Mouse (Mus musculus) olfactory bulb, adult 2 months (tissue): Measurements from ENCODE around the gene Matn1. TPM values are rescaled to one million over a fixed set of nuclear protein-coding genes. Genes with fewer than 3 reads are reported as not detected.

Experiments
- H3K27ac ChIP-seq: fragments of 200-500 bp; 2 replicates; pipeline ENCODE4 v1.5.1; 2012; ENCODE audit warnings: low read depth, low read length; ENCODE audit not compliant: insufficient read depth
- H3K4me1 ChIP-seq: fragments of 200-500 bp; 2 replicates; pipeline ENCODE4 v1.6.1; 2012; ENCODE audit warnings: low read length; ENCODE audit not compliant: control insufficient read depth, insufficient read depth
- H3K4me3 ChIP-seq: fragments of 200-500 bp; 2 replicates; pipeline ENCODE4 v1.5.1; 2012; ENCODE audit warnings: mild to moderate bottlenecking, low read depth, low read length, moderate library complexity; ENCODE audit not compliant: insufficient read depth
- CTCF ChIP-seq: fragments of 200-500 bp; IDR thresholded peaks from 2 replicates; pipeline ENCODE4 v1.5.1; 2012; ENCODE audit warnings: low read depth, mild to moderate bottlenecking, low read length, moderate library complexity; ENCODE audit not compliant: insufficient read depth
- POLR2A ChIP-seq: fragments of 200-500 bp; IDR thresholded peaks from 2 replicates; pipeline ENCODE4 v1.6.1; 2012; ENCODE audit warnings: mild to moderate bottlenecking, low read depth, low read length, moderate library complexity; ENCODE audit not compliant: insufficient read depth
- WGBS: fragments of 180-500 bp; shearing (Covaris S2); methylation state at CpG from one replicate; pipeline ENCODE4 v1.1.7; 2018; 5-methylcytosine and 5-hydroxymethylcytosine counted together
- polyA plus RNA-seq: library from polyadenylated mRNA; stranded (reverse); fragments of >200 nt; gene quantifications from 2 replicates; pipeline ENCODE4 v1.2.4, GENCODE M21; 2012; ENCODE audit warnings: low replicate concordance; ENCODE audit not compliant: missing spikeins, insufficient read depth, insufficient read length

Matn1 gene
- polyA plus RNA-seq, 1 experiment, result not detected

- Histone ChIP-seq H3K27ac (no peak overlapping the region), H3K4me3 (no peak overlapping the region), H3K4me1 (peaks cover 18% of the 10 kb centered on the region)
- WGBS, result 77% methylated on average over 12 of the region's 12 CpGs
- TF ChIP-seq POLR2A (no peak), CTCF (no peak)
Observed at GRCm38 (mm10) chr4:130915006-130915667, 29.0 kb upstream of the Matn1 start.

- H3K27ac ChIP-seq, result no peak overlapping the region
- no peak overlapping the region for H3K4me3 ChIP-seq
- peaks cover 16% of the 10 kb centered on the region for H3K4me1 ChIP-seq
- 77% methylated on average over 7 of the region's 7 CpGs for WGBS
- TF ChIP-seq CTCF (no peak), POLR2A (no peak)
Observed at GRCm38 (mm10) chr4:130915668-130916035, 28.5 kb upstream of the Matn1 start.

- WGBS, result 90% methylated on average over 7 of the region's 7 CpGs
- Histone ChIP-seq H3K4me1 (peaks cover 22% of the 10 kb centered on the region), H3K27ac (no peak overlapping the region), H3K4me3 (no peak overlapping the region)
- TF ChIP-seq CTCF (no peak), POLR2A (no peak)
Observed at GRCm38 (mm10) chr4:130916639-130917038, 27.5 kb upstream of the Matn1 start.

GRCm38 (mm10) chr4:130917564-130917963 is 26.6 kb upstream of the Matn1 start:
- H3K4me1 ChIP-seq, result peaks cover 24% of the 10 kb centered on the region
- 90% methylated on average over 4 of the region's 4 CpGs for WGBS
- H3K27ac ChIP-seq, result no peak overlapping the region

GRCm38 (mm10) chr4:130918805-130919749 is 25.1 kb upstream of the Matn1 start:
- no peak overlapping the region for H3K27ac ChIP-seq
- H3K4me3 ChIP-seq, result no peak overlapping the region
- peaks cover 24% of the 10 kb centered on the region for H3K4me1 ChIP-seq
- WGBS, result 78% methylated on average over 10 of the region's 10 CpGs
- TF ChIP-seq POLR2A, result no peak
- no peak for TF ChIP-seq CTCF

More at GRCm38 (mm10) chr4:130917564-130917963, 26.6 kb upstream of the Matn1 start:
- TF ChIP-seq POLR2A (no peak), CTCF (no peak)
- H3K4me3 ChIP-seq, result no peak overlapping the region

- Histone ChIP-seq H3K4me3 (no peak overlapping the region), H3K27ac (no peak overlapping the region), H3K4me1 (peaks cover 24% of the 10 kb centered on the region)
- TF ChIP-seq POLR2A (no peak), CTCF (no peak)
- WGBS, result 75% methylated on average over 9 of the region's 9 CpGs
Observed at GRCm38 (mm10) chr4:130919750-130920356, 24.3 kb upstream of the Matn1 start.

- WGBS, result 52% methylated on average over 12 of the region's 12 CpGs
- no peak overlapping the region for H3K4me3 ChIP-seq
- no peak overlapping the region for H3K27ac ChIP-seq
- peaks cover 21% of the 10 kb centered on the region for H3K4me1 ChIP-seq
- TF ChIP-seq POLR2A, result no peak
- TF ChIP-seq CTCF, result no peak
Observed at GRCm38 (mm10) chr4:130920951-130921693, 23.1 kb upstream of the Matn1 start.

GRCm38 (mm10) chr4:130921986-130922385 is 22.2 kb upstream of the Matn1 start:
- Histone ChIP-seq H3K4me1 (peaks cover 21% of the 10 kb centered on the region), H3K27ac (no peak overlapping the region), H3K4me3 (no peak overlapping the region)
- 82% methylated on average over 10 of the region's 10 CpGs for whole genome bisulfite sequencing
- TF ChIP-seq CTCF, result no peak
- no peak for TF ChIP-seq POLR2A
